Mouse (Mus musculus): Measurements from ENCODE around the gene Akap13.

GRCm38 (mm10) chr7:75474064-75474463, 18.7 kb downstream of the Akap13 start:
- no peak for TF ChIP-seq CTCF (IDR thresholded peaks at IDR 0.05; ENCODE audit: borderline replicate concordance, insufficient read depth, low read depth, low read length)
- TF ChIP-seq POLR2A (IDR thresholded peaks at IDR 0.05; ENCODE audit: borderline replicate concordance, insufficient read depth, low read length) = no peak

Measured in cerebellum, adult 2 months (tissue).